Mouse (Mus musculus): ENCODE measurements around the gene Defa21. TPM values are rescaled to one million over a fixed set of nuclear protein-coding genes. Genes with fewer than 3 reads are reported as not detected.

Defa21 gene
- polyA plus RNA-seq (2014; fragmentation: Illumina TruSeq; extraction: RNeasy Lipid Tissue Mini Kit (QIAGEN cat#74804); ENCODE audit: low read depth, low replicate concordance), result not detected

DNA sequence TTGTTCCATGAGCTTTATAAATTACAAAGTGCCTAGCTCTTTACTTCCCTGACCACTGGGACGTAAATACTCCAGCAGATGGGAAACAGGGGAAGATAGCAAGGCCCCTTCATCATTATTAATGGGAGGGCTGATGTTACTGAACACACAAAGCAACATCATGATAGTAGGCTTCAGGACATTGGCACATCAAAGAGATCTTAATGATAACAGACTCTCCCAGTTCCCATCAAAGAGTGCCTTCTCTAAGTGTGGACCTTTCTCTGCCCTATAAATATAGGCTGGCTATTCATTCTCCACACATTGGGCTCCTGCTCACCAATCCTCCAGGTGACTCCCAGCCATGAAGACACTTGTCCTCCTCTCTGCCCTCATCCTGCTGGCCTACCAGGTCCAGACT lies at the start of gene Defa21:
TSS of gene Defa21 (plus strand) at position 301 of the 400 bp plus-strand sequence.

DNA sequence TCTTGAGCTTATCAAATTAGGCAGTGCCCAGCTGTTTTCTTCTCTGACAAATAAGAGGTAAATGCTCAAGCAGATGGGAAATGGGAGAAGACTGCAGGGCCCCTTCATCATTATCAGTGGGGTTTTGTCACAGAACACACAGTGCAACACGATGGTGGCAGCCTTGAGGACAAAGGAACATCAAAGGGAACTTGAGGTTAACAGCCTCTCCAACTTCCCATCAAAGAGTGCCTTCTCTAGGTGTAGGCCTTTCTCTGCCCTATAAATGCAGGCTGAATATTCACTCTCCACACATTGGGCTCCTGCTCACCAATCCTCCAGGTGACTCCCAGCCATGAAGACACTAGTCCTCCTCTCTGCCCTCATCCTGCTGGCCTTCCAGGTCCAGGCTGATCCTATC lies 29.4 kb downstream of the Defa21 start, which contains the start of gene Defa23:
TSS of gene Defa23 (plus strand) at position 301 of the 400 bp plus-strand sequence.

DNA sequence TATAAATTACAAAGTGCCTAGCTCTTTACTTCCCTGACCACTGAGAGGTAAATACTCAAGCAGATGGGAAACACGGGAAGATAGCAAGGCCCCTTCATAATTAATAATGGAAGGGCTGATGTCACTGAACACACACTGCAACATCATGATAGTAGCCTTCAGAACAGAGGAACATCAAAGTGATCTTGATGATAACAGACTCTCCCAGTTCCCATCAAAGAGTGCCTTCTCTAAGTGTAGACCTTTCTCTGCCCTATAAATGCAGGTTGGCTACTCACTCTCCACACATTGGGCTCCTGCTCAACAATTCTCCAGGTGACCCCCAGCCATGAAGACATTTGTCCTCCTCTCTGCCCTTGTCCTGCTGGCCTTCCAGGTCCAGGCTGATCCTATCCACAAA lies 39.4 kb downstream of the Defa21 start, which contains the start of gene Defa35:
TSS of gene Defa35 (plus strand) at position 301 of the 400 bp plus-strand sequence.

Other genes with a start within 250 kb of the Defa21 start
- not detected for gene Defb33, start 132.9 kb upstream of the Defa21 start, polyA plus RNA-seq (2014; fragmentation: Illumina TruSeq; extraction: RNeasy Lipid Tissue Mini Kit (QIAGEN cat#74804); ENCODE audit: low read depth, low replicate concordance)
- gene Gm15056, start 122.9 kb upstream of the Defa21 start, polyA plus RNA-seq (2014; fragmentation: Illumina TruSeq; extraction: RNeasy Lipid Tissue Mini Kit (QIAGEN cat#74804); ENCODE audit: low read depth, low replicate concordance), result not detected
- not detected for gene Gm6040, start 103.5 kb upstream of the Defa21 start, polyA plus RNA-seq (2014; fragmentation: Illumina TruSeq; extraction: RNeasy Lipid Tissue Mini Kit (QIAGEN cat#74804); ENCODE audit: low read depth, low replicate concordance)
- gene AY761185, start 80.8 kb upstream of the Defa21 start, polyA plus RNA-seq (2014; fragmentation: Illumina TruSeq; extraction: RNeasy Lipid Tissue Mini Kit (QIAGEN cat#74804); ENCODE audit: low read depth, low replicate concordance), result not detected
- not detected for gene Defa23, start 29.5 kb downstream of the Defa21 start, polyA plus RNA-seq (2014; fragmentation: Illumina TruSeq; extraction: RNeasy Lipid Tissue Mini Kit (QIAGEN cat#74804); ENCODE audit: low read depth, low replicate concordance)
- not detected for gene Defa35, start 39.5 kb downstream of the Defa21 start, polyA plus RNA-seq (2014; fragmentation: Illumina TruSeq; extraction: RNeasy Lipid Tissue Mini Kit (QIAGEN cat#74804); ENCODE audit: low read depth, low replicate concordance)
- not detected for gene Defa25, start 58.9 kb downstream of the Defa21 start, polyA plus RNA-seq (2014; fragmentation: Illumina TruSeq; extraction: RNeasy Lipid Tissue Mini Kit (QIAGEN cat#74804); ENCODE audit: low read depth, low replicate concordance)
- gene Gm14851, start 70.5 kb downstream of the Defa21 start, polyA plus RNA-seq (2014; fragmentation: Illumina TruSeq; extraction: RNeasy Lipid Tissue Mini Kit (QIAGEN cat#74804); ENCODE audit: low read depth, low replicate concordance), result not detected
- gene Defa30, start 109.1 kb downstream of the Defa21 start, polyA plus RNA-seq (2014; fragmentation: Illumina TruSeq; extraction: RNeasy Lipid Tissue Mini Kit (QIAGEN cat#74804); ENCODE audit: low read depth, low replicate concordance), result not detected
- gene Defa22, start 136.7 kb downstream of the Defa21 start, polyA plus RNA-seq (2014; fragmentation: Illumina TruSeq; extraction: RNeasy Lipid Tissue Mini Kit (QIAGEN cat#74804); ENCODE audit: low read depth, low replicate concordance), result not detected
- gene Defa31, start 166.1 kb downstream of the Defa21 start, polyA plus RNA-seq (2014; fragmentation: Illumina TruSeq; extraction: RNeasy Lipid Tissue Mini Kit (QIAGEN cat#74804); ENCODE audit: low read depth, low replicate concordance), result not detected
- not detected for gene Gm15293, start 176.0 kb downstream of the Defa21 start, polyA plus RNA-seq (2014; fragmentation: Illumina TruSeq; extraction: RNeasy Lipid Tissue Mini Kit (QIAGEN cat#74804); ENCODE audit: low read depth, low replicate concordance)
- not detected for gene Gm15292, start 224.2 kb downstream of the Defa21 start, polyA plus RNA-seq (2014; fragmentation: Illumina TruSeq; extraction: RNeasy Lipid Tissue Mini Kit (QIAGEN cat#74804); ENCODE audit: low read depth, low replicate concordance)